Mouse (Mus musculus): Measurements from ENCODE around the gene Schip1.

- TF ChIP-seq CTCF (IDR thresholded peaks at IDR 0.05; ENCODE audit: insufficient read depth, low read length) (no peak), POLR2A (IDR thresholded peaks at IDR 0.05; ENCODE audit: borderline replicate concordance, extremely low read depth, low read depth, low read length) (no peak)
Measured at GRCm38 (mm10) chr3:68368029-68368428, 303.4 kb downstream of the Schip1 start.

All from lung, adult 2 months (tissue).